Mouse (Mus musculus) kidney, postnatal 0 days (tissue): ENCODE results near the gene BC051019. TPM values are rescaled to one million over a fixed set of nuclear protein-coding genes. Genes with fewer than 3 reads are reported as not detected.

ENCODE experiments used
- ATAC-seq: fragments of 200-750 bp; cut with Nextera tagmentation; replicated peaks from 2 replicates; pipeline ENCODE4 v1.8.0; 2017; ENCODE audit warnings: low read depth, moderate number of reproducible peaks, moderate TSS enrichment, moderate library complexity; ENCODE audit not compliant: low FRiP score
- DNase-seq: peaks from one replicate; pipeline ENCODE4 v3.0.0-alpha.2; 2016; ENCODE audit warnings: low spot score
- H3K27ac ChIP-seq: fragments of 300-500 bp; sonication (generic); 2 replicates; pipeline ENCODE4 v1.5.1; 2014; ENCODE audit warnings: mild to moderate bottlenecking
- H3K27me3 ChIP-seq: fragments of 300-500 bp; sonication (generic); 2 replicates; pipeline ENCODE4 v1.6.1; 2014; ENCODE audit warnings: low read length, mixed read lengths; ENCODE audit not compliant: insufficient read depth
- H3K36me3 ChIP-seq: fragments of 300-500 bp; sonication (generic); 2 replicates; pipeline ENCODE4 v1.6.1; 2014; ENCODE audit warnings: low read length, mixed read lengths; ENCODE audit not compliant: insufficient read depth
- H3K4me1 ChIP-seq: fragments of 300-500 bp; sonication (generic); replicated peaks from 2 replicates; pipeline ENCODE4 v1.6.1; 2014; ENCODE audit warnings: antibody characterized with exemption, low read length, mixed read lengths; ENCODE audit not compliant: insufficient read depth
- H3K4me2 ChIP-seq: fragments of 300-500 bp; sonication (generic); 2 replicates; pipeline ENCODE4 v1.6.1; 2014; ENCODE audit warnings: mild to moderate bottlenecking, low read length, moderate library complexity, mixed read lengths
- H3K4me3 ChIP-seq: fragments of 300-500 bp; sonication (generic); replicated peaks from 2 replicates; pipeline ENCODE4 v1.5.1; 2014; ENCODE audit warnings: low read depth, low read length
- H3K9ac ChIP-seq: fragments of 300-500 bp; sonication (generic); 2 replicates; pipeline ENCODE4 v1.6.1; 2014; ENCODE audit warnings: low read depth, low read length
- H3K9me3 ChIP-seq: fragments of 300-500 bp; sonication (generic); replicated peaks from 2 replicates; pipeline ENCODE4 v1.6.1; 2016; ENCODE audit warnings: low read length, inconsistent platforms, mixed read lengths
- CTCF ChIP-seq: IDR thresholded peaks from 2 replicates; pipeline ENCODE4 v1.5.1; 2016; ENCODE audit warnings: antibody characterized with exemption, low read depth, mild to moderate bottlenecking, moderate library complexity
- WGBS: fragments of 180-500 bp; shearing (Covaris S2); extraction: QIAGEN DNeasy Blood & Tissue Kit; methylation state at CpG from one replicate; pipeline ENCODE4 v1.1.7; 2014; 5-methylcytosine and 5-hydroxymethylcytosine counted together
- polyA plus RNA-seq: library from polyadenylated mRNA; unstranded; fragments of >200 nt; fragmentation: Nextera tagmentation; extraction: Ambion mirVana; gene quantifications from 2 replicates; pipeline ENCODE4 v1.2.1, GENCODE M21; 2015

The BC051019 gene
- polyA plus RNA-seq, 1 experiment from 2014 or later, result not detected

DNA sequence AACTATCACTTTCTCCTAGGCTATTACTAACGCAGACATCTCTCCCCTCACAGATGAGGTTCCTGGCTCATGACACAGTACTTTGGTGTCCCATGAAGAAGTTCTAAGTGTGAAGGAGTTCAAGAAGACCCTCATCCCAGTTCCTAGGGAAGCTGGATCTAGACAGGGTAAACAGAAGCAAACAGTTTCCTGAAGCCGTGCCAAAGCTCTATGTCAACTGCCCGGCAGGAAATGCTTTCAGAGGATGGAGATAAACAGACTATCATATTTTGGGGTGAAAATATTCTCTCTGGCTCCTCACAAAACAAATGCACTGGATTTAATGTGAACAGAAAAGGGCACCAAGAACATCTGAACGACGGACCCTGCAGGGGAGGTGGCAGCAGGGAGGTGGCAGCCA, 32.7 kb downstream of the BC051019 start:
- 56% methylated on average over 5 of the region's 5 CpGs for WGBS
- ATAC-seq (no peak), DNase-seq (peak; percentile 68)
- no peak overlapping the region for H3K9ac ChIP-seq
- H3K4me3 ChIP-seq, result no peak overlapping the region
- H3K4me1 ChIP-seq, result no peaks in the 10 kb centered on the region
- H3K36me3 ChIP-seq, result no peaks in the 10 kb centered on the region
- H3K27ac ChIP-seq, result 0 out of 2 replicates have a peak overlapping the region, but pooled peaks have one; percentile 50
- no peaks in the 10 kb centered on the region for H3K27me3 ChIP-seq
- no peaks in the 10 kb centered on the region for H3K9me3 ChIP-seq
- no peak overlapping the region for H3K4me2 ChIP-seq
- no peak for TF ChIP-seq CTCF

DNA sequence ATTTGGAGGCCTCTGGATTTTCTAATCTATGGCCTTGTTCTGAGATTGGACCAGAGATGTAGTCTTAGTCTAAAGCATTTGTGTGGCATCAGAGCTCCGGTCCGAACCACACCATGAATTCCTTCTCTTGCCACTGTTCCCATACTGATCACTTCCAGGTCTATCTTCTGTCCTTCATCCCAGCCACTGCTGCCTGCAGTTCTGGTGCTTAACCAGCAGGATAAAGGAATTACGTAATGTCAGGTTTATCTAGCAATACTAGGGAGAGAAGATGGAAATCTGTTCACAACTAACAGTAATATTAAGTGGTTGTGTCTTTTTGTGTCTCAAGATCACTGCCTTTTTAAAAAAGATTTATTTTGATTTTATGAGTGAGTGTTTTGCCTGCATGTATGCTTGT, 33.5 kb downstream of the BC051019 start:
- Histone ChIP-seq H3K9me3 (no peaks in the 10 kb centered on the region), H3K4me2 (no peak overlapping the region), H3K27me3 (no peaks in the 10 kb centered on the region), H3K4me3 (no peak overlapping the region), H3K4me1 (no peaks in the 10 kb centered on the region), H3K36me3 (no peaks in the 10 kb centered on the region), H3K27ac (no peak overlapping the region), H3K9ac (no peak overlapping the region)
- 93% methylated on average over 3 of the region's 3 CpGs for WGBS
- no peak for DNase-seq
- TF ChIP-seq CTCF, result peak; percentile 44; the same call in 1 of the 2 replicates
- no peak for ATAC-seq

GRCm38 (mm10) chr7:109686585-109687128, 37.0 kb downstream of the BC051019 start:
- H3K4me3 ChIP-seq, result no peak overlapping the region
- no peaks in the 10 kb centered on the region for H3K36me3 ChIP-seq
- H3K27me3 ChIP-seq, result no peaks in the 10 kb centered on the region
- ATAC-seq (no peak), DNase-seq (no peak)
- WGBS, result 45% methylated on average over 9 of the region's 9 CpGs
- no peaks in the 10 kb centered on the region for H3K9me3 ChIP-seq
- no peak overlapping the region for H3K9ac ChIP-seq
- H3K4me1 ChIP-seq, result no peaks in the 10 kb centered on the region
- no peak for TF ChIP-seq CTCF
- H3K27ac ChIP-seq, result no peak overlapping the region
- H3K4me2 ChIP-seq, result no peak overlapping the region

GRCm38 (mm10) chr7:109680879-109681278, 42.8 kb downstream of the BC051019 start:
- Histone ChIP-seq H3K36me3 (no peaks in the 10 kb centered on the region), H3K4me1 (no peaks in the 10 kb centered on the region), H3K4me3 (no peak overlapping the region), H3K27ac (no peak overlapping the region), H3K27me3 (no peaks in the 10 kb centered on the region), H3K4me2 (no peak overlapping the region), H3K9me3 (no peaks in the 10 kb centered on the region), H3K9ac (no peak overlapping the region)
- DNase-seq, result no peak
- WGBS, result 93% methylated on average over 1 of the region's 1 CpGs
- ATAC-seq, result no peak
- no peak for TF ChIP-seq CTCF

- no peak for TF ChIP-seq CTCF
- Histone ChIP-seq H3K4me2 (no peak overlapping the region), H3K27ac (no peak overlapping the region), H3K4me1 (no peaks in the 10 kb centered on the region), H3K27me3 (no peaks in the 10 kb centered on the region), H3K4me3 (no peak overlapping the region), H3K36me3 (no peaks in the 10 kb centered on the region), H3K9ac (no peak overlapping the region), H3K9me3 (no peaks in the 10 kb centered on the region)
- DNase-seq, result no peak
- WGBS, result 90% methylated on average over 2 of the region's 2 CpGs
- no peak for ATAC-seq
Observed at GRCm38 (mm10) chr7:109680284-109680683, 43.4 kb downstream of the BC051019 start.

DNA sequence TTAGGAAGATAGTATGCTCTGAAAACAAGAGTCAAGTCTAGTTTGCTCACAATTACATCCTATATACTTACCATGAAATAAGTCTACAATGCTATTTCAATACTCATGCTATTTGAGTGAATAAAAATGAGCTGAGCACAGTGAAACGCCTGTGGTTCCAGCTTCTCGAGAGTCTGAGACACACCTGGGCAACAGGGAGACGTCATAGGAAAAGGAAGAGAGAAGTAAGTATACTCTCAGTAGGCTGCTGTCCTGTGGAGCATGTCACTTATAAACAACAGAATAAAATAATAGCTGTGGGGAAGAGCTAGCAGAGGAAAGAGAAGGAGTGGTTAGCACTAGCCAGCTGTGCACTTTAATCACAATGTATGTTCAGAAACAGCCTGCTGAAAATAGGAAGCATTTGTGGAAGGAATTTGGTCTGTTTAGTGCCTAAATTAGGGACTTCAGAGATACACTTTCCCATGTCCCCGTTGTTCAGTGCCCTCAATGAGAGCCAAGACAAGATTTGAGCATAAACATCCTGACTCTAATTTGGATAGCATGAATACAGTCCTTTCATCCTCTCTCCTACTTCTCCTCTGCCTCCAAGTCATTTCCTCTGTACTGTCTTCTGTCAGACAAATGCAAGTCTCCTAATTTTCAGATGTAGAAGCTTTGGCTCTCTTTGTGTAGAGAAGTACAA, 48.6 kb downstream of the BC051019 start:
- WGBS, result 57% methylated on average over 4 of the region's 4 CpGs
- no peaks in the 10 kb centered on the region for H3K27me3 ChIP-seq
- H3K4me1 ChIP-seq, result peaks cover 8% of the 10 kb centered on the region
- no peak overlapping the region for H3K4me2 ChIP-seq
- DNase-seq, result no peak
- H3K4me3 ChIP-seq, result no peak overlapping the region
- H3K27ac ChIP-seq, result no peak overlapping the region
- no peaks in the 10 kb centered on the region for H3K36me3 ChIP-seq
- TF ChIP-seq CTCF, result no peak
- H3K9me3 ChIP-seq, result no peaks in the 10 kb centered on the region
- no peak for ATAC-seq
- no peak overlapping the region for H3K9ac ChIP-seq
